Mouse (Mus musculus) heart, adult 2 months (tissue): ENCODE results near the gene Myo15.

Experiments used
- CTCF ChIP-seq: fragments of 200-600 bp; IDR thresholded peaks from 2 replicates; pipeline ENCODE4 v1.8.1; 2022; ENCODE audit warnings: antibody characterized with exemption, mild to moderate bottlenecking, moderate library complexity
- EP300 ChIP-seq: fragments of 200-500 bp; IDR thresholded peaks from 2 replicates; pipeline ENCODE4 v1.6.1; 2011; ENCODE audit warnings: low read depth, low read length, control low read depth; ENCODE audit not compliant: insufficient read depth

GRCm38 (mm10) chr11:60454745-60455087 lies 14.4 kb upstream of the Myo15 start:
- no peak for TF ChIP-seq CTCF
- no peak for TF ChIP-seq EP300
